Mouse (Mus musculus) large intestine, adult 2 months (tissue): Measurements from ENCODE around the gene Naaladl1. TPM values are rescaled to one million over a fixed set of nuclear protein-coding genes. Genes with fewer than 3 reads are reported as not detected.
A peak's percentile ranks its signal among the peaks of the same experiment; 100 is the strongest.

Source experiments
- DNase-seq: peaks from one replicate; pipeline ENCODE4 v3.0.0-alpha.2; 2012; ENCODE audit warnings: low read depth, low spot score
- WGBS: fragments of 180-500 bp; shearing (Covaris S2); methylation state at CpG from one replicate; pipeline ENCODE4 v1.1.7; 2018; 5-methylcytosine and 5-hydroxymethylcytosine counted together
- polyA plus RNA-seq: library from polyadenylated mRNA; depleted of rRNA; stranded (reverse); fragments of >200 nt; gene quantifications from 2 replicates; pipeline ENCODE4 v1.2.3, GENCODE M21; 2012; rRNA removed

The Naaladl1 gene
- 1,535 and 1,726 TPM in 2 replicates for polyA plus RNA-seq

DNA sequence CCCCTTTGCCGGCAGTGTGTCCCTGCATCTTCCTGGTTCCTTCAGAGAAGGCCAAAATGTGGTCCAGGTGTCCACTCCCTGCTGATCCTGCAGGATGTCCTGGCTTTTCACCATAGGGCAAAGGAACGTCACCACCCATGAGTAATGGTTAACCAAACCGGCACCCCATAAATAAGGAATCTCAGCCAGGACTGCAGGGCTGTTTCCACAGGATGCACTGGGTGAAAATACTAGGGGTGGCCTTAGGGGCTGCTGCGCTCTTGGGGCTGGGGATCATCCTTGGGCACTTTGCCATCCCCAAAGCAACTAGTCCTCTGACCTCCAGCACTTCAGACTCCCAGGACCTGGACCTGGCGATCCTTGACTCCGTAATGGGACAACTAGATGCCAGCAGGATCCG is at the start of gene Naaladl1:
Gene Naaladl1, plus strand, starts transcription at position 197 of the 400 bp plus-strand sequence.
- 41% methylated on average over 7 of the region's 7 CpGs for WGBS

GRCm38 (mm10) chr19:6056696-6057095 is 48.9 kb upstream of the Naaladl1 start:
- DNase-seq, result no peak
- WGBS, result 30% methylated on average over 4 of the region's 4 CpGs

More for the DNA sequence above, at the start of gene Naaladl1:
- no peak for DNase-seq

DNA sequence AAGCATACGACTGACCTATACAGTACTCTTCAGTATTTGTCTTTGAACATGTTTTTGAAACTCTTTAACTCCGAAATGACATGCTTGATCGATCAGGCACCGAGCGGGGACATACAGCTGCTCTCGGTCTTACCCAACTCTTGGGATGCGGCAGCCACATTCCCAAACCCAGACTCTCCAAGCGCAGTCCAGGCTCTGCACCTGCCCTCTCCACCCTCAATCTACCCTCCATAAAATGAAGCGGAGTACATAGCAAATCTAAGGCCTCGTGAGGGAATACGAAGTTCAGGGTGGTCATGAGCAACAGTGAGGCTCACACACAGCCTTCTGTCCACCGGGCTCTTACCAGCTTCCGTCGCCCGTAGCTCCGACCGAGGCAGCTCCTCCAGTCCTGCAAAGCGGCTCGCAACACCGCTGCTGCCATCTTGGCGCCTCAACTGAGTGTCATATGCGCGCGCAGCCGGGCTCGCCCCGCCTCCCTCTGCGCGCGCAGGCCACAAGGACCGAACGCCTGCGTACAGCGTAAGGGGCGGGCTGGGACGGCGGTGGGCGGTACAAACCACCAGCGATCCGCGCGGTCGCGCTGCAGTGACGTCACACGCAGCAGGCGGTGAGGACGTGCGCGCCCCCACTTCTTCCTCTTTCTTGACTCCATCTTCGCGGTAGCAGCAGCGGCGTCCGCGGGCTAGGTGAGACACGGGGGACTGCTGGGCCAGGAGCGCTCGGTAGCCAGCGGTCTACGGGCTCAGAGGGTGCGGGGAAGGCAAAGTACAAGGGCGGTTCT is 48.1 kb upstream of the Naaladl1 start, which contains the start of the genes Mrpl49 and Fau:
Gene Mrpl49, minus strand, starts transcription at position 473 of the 784 bp plus-strand sequence.
Gene Fau, plus strand, starts transcription at position 532 of the 784 bp plus-strand sequence.
- peak; percentile 75 for DNase-seq
- under 1% methylated on average over 63 of the region's 63 CpGs for WGBS

GRCm38 (mm10) chr19:6058513-6058912 is 47.1 kb upstream of the Naaladl1 start:
- WGBS, result 13% methylated on average over 5 of the region's 5 CpGs
- no peak for DNase-seq

GRCm38 (mm10) chr19:6058966-6059365 is 46.6 kb upstream of the Naaladl1 start:
- no peak for DNase-seq
- 44% methylated on average over 5 of the region's 5 CpGs for WGBS

DNA sequence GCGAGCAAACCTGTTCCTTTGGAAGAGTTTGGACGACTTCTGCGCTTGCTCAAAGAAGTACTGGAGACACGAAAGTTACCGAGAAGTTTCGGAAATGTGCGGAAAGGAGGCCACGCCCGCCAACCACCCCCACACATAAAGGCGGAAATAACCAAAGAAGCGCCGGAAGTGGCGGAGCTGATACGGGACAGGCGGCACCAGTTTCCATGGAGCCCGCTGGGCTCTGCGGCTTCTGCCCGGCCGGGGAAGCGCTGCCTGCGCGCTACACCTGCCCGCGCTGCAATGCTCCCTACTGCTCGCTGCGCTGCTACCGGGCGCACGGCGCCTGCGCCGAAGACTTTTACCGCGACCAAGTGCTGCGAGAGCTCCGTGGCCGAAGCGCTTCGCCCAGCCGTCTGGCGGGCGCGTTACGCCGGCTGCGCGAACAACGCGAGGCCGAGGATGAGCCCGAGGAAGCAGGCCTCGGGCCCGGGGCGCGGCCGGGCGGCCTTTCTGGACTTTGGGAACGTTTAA is 44.5 kb upstream of the Naaladl1 start, which contains the start of gene Znhit2:
Gene Znhit2, plus strand, starts transcription at position 172 of the 513 bp plus-strand sequence.
- under 1% methylated on average over 58 of the region's 58 CpGs for WGBS
- DNase-seq, result peak; percentile 82

DNA sequence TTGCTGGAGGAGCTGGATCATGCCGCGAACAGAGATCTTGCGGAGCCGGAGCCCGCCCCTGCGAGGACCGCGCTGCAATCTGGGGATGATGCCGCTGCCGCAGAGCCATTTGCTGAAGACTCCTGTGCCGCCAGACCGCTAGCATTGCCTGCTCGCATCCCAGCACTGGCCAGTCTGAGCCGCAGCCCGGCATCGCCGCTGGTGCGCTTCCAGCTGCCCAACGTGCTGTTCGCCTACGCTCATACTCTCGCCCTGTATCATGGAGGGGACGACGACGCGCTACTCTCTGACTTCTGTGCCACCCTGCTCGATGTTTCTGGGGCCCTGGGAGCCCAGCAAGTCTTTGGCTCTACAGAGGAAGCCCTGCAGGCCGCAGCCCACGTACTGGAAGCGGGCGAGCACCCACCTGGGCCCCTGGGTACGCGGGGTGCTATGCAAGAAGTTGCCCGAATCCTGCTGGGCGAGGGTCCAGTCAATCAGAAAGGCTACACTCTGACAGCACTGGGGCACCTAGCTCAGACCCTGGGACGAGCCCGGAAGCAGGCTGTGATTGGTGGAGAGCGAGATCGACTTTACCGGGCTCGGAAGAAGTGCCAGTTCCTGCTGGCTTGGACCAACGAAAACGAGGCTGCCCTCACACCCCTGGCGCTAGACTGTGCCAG is 43.8 kb upstream of the Naaladl1 start:
- peak; percentile 47 for DNase-seq
- WGBS, result under 1% methylated on average over 44 of the region's 44 CpGs

DNA sequence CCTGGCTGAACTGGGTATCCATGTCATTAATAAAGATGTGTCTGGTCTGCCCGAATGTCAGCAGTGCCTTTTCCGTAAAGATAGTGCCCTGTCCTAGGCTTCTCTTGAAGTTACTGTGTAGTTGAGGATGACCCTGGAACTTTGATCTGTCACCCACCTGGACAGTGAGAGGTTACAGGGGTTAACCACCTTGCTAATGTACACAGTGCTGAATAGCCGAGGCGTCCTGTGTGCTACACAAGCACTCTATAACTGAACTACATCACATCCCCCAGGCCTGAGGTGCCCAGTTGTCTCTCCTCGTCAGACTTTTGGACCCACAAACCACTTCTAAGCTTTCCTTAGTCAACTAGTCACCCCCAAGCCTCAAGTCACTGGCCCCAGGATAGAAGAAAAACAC is 43.2 kb upstream of the Naaladl1 start:
- DNase-seq, result no peak
- WGBS, result 23% methylated on average over 5 of the region's 5 CpGs

DNA sequence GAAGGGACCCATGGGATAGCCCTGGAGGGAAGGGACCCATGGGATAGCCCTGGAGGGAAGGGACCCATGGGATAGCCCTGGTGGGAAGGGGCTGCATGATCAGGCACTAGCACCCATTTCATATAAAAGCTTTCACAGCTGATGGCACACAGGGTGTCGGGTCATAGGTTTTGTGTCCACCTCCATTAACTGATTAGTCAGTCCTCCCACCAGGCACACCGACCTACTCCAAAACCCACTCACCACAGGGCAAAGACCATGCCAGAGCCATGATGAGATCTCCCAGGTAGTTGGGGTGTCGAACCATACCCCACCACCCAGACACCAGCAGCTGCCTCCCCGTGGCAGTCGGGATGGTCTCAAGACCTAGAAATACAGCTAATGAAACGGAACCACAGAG is 42.5 kb upstream of the Naaladl1 start:
- no peak for DNase-seq
- 94% methylated on average over 6 of the region's 6 CpGs for WGBS

DNA sequence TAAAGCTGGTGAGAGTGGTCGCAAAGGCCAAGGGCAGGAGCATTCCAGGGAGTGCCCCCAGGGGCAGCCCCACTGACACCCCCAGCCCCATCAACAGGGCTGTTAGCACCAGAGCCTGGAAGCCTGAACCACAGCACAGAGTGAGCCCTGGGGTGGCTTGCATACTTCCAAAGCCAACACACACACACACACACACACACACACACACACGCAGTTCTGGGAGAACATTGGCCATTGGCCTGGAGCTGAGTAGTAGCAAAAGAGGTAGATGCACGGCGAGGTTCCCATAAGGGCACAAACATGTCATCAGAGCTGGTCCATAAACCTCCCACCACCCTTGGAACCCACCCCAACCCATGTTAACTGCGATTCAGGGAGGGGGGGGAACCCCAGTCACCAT is 39.0 kb upstream of the Naaladl1 start:
- WGBS, result 24% methylated on average over 5 of the region's 5 CpGs
- DNase-seq, result no peak

GRCm38 (mm10) chr19:6067011-6067723 is 38.4 kb upstream of the Naaladl1 start:
- WGBS, result under 1% methylated on average over 30 of the region's 30 CpGs
- DNase-seq, result peak; percentile 62

DNA sequence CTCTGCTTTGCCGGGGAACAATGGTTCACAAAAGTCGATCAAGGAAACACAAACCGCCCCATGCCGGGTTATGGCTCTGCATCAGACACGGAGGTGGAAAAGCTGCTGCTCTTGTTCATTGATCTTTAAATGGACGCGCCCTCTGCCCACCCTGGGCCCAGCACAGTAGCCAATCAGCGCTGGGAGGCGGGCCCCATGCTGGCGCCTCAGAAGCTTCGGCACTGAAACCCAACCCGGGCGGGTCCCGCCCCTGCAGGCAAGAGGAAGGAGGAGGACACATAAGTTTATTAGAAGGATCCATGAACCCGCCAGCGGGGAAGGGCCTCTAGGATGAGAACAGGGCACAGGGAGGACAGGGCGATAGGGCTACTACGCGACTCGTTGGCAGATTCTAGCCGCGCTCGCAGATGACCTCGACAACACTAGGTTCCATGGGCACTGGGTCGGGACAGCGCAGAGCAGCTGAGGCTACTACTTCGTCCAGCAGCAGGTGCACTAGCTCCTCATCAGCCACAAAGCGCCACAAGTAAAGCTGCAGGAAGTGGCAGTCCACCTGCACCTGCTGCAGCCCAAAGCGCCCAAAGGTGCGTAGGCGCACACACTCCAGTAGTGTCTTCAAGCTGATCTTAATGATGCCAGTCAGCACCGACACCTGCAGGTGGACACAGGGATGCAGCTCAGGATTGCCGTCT is 37.7 kb upstream of the Naaladl1 start, which contains the start of gene Tm7sf2:
Gene Tm7sf2, minus strand, starts transcription at position 650 of the 692 bp plus-strand sequence.
- 3% methylated on average over 33 of the region's 33 CpGs for WGBS
- peak; percentile 80 for DNase-seq

- DNase-seq, result no peak
- WGBS, result 69% methylated on average over 4 of the region's 4 CpGs
Measured at GRCm38 (mm10) chr19:6068951-6069350, 36.6 kb upstream of the Naaladl1 start.

DNA sequence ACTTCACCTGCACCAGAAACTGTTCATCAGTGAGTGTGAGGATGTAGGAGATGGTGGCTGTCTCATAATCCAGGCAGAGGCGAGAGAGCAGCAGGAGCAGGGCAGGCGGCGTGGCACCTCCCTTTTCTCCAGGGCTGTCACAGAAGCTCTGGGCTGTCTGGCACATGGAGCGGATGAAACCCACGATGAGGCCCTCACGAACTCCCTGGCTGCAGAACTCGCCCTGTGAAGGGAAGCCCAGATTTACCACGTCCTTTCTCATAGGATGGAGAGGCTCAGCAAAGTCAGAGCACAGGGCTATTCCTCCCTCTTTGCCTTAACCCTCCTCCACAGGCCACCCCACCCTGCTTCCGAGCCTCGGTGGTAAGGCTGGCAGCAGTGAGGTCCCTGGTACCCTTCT is 35.7 kb upstream of the Naaladl1 start:
- DNase-seq, result no peak
- 90% methylated on average over 10 of the region's 10 CpGs for WGBS

DNA sequence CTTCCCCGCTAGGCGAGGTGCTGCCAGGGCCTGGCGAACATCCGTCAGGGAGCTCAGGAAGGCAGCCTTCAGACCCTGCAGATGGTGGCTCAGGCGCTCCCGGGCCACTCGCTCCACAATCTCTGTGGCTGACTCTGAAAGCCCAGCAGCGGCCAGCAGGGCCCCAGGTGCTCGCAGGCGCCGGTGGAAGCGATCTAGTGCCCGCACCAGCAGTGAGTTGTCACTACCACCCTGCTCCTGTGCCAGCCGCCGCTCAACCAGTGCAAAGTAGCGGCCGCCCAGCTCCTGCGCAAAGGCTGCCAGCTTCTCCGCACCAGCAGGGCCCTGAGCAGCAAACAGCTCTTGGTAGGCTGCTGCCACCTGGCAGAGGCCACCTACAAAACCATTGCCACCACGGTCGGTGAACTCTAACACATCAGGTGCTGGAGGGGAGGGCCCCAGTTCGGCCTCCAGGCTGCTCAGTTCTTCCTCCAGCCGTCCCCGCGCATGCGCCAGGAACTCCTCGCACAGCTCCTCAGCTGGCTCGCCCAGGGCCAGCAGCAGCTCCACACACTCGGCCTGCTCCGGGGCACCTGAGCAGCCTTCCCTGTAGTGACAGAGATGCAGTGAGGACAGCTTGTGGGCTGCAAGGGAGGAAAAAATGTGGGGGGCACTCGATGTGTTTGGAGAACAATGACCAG is 34.9 kb upstream of the Naaladl1 start:
- DNase-seq, result no peak
- WGBS, result 91% methylated on average over 31 of the region's 31 CpGs

GRCm38 (mm10) chr19:6071261-6071660 is 34.3 kb upstream of the Naaladl1 start:
- 92% methylated on average over 19 of the region's 19 CpGs for WGBS
- DNase-seq, result no peak

GRCm38 (mm10) chr19:6073889-6074288 is 31.7 kb upstream of the Naaladl1 start:
- DNase-seq, result no peak
- 87% methylated on average over 5 of the region's 5 CpGs for WGBS

DNA sequence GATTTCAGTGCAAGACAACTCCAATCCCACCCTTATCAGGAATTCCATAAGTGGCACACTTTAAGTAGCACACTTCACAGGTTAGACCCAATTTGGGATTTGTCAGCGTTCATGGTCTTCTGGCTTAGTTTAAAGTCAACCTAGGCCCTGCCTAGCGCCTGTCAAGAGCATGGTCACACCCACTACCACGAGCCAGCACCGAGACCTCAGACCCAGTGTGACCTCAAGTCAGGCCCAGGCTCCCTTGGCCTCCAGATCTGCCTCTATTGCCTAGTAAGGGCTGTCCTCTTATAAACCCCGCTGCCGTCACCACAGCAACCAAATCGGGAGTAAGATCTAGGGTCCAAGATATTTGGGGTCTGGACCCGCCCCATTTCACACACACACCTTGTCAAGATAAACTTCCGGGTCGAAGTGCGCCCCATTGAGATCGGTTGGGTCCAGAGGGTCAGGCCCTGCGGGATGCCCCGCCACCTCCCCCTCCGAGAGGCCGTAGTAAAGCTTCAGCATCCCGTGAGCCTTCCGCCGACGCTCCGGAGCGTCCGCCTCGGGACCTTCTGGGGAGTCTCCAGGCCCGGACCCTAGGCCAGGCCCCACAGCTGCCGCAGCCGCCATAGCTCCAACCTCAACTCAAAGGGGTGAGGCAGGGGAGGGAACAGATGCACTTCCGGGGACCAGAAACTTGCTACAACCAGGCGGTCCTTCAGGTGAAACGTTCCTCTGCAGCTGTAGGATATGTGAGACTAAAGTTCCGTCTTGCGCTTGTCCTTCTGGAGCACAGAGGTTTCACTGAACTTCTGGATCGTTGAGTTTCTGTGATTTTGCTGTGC is 28.8 kb upstream of the Naaladl1 start, which contains the start of gene Vps51:
Gene Vps51, minus strand, starts transcription at position 668 of the 830 bp plus-strand sequence.
- DNase-seq, result peak; percentile 89
- WGBS, result under 1% methylated on average over 33 of the region's 33 CpGs
